Mouse (Mus musculus) MEL-GATA-1-ER (cell line): ENCODE results near the gene Gna15.

Experiments used
- DNase-seq: peaks from one replicate; pipeline ENCODE4 v3.0.0-alpha.2; 2012; ENCODE audit warnings: low read depth; ENCODE audit errors: extremely low read depth

The Gna15 gene

DNA sequence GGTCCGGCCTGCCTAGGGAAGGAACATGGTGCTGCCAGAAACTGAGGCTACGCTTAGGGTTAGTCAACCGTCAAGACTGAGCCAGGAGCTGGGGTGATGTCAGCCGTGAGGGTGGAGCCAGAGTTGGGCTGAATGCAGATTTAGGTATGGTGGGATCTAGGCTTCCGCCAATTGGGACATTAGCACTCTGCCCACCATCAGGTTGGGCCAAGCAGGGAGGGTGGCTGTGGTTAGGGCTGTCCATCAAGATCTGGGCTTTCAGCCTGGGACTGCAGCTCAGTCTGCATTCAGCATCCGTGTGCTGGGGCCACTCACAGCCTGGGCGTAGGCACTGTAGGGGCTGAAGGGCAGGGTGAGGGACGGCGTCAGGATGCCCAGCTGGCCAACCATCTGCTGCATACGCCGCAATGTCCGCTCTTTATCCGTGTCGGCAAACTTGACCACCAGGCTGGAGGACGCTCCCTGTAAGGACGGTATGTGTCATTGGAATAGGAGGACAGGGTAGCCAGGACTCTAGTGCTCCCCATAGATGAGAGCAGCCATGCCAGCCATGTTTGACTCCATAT lies 56.3 kb downstream of the Gna15 start:
- DNase-seq, result no peak

DNA sequence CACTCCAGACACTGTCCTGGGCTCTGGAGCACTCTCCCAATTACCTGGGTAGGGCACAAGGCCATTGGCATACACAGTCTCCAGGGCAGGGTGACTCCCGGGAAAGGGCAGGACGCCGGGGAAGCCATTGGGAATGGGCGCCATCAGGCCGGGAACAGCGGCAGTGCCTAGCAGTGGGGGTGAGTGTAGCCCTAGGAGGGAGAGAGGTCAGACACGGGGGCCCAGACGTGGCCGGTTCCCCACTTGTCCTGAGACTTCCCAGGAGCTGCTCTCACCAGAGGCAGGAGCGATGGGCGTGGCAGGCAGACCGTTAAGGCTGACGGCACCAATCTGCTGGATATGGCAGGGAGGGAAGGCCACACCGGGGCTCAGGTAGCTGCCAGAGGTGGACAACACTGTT lies 57.1 kb downstream of the Gna15 start:
- no peak for DNase-seq

DNA sequence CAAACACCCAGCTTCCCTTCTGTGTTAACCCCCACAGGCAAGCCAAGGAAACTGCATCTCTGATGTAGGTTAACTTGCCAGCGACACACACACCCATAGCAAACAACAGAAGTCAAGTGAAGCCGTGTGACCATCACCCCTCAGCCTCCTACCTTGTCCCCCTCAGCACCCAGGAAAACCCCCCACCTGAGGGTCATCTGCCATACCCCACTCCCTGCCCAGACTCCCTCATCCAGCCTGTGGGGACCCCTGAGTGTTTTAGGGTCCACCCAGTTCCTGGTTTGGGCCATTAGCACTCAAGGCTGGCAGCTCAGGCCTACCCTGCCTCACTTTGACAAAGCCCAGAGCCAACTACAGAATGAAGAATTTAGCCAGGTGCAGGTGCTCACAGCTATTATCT lies 58.0 kb downstream of the Gna15 start:
- no peak for DNase-seq

DNA sequence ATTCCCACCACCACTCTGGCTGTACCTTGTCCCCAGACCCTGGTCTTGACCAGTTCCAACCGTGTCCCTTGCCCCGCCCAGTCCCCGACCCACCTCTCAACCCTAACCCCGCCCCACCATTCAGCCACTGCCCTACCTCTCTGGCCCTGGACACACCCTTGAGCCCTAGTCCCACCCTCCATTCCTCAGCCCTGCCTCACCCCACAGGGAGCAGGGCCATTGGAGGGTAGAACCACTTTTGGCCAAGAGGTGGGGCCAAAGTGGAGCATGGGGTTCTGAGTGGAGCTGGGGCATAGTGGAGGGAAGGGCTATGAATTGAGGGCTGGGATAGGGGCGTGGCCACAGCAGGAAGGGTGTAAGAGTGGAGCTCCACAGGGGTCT lies 58.8 kb downstream of the Gna15 start:
- DNase-seq, result peak; percentile 93

- DNase-seq, result peak; percentile 72
Observed at GRCm38 (mm10) chr10:81464405-81465264, 59.4 kb downstream of the Gna15 start.

DNA sequence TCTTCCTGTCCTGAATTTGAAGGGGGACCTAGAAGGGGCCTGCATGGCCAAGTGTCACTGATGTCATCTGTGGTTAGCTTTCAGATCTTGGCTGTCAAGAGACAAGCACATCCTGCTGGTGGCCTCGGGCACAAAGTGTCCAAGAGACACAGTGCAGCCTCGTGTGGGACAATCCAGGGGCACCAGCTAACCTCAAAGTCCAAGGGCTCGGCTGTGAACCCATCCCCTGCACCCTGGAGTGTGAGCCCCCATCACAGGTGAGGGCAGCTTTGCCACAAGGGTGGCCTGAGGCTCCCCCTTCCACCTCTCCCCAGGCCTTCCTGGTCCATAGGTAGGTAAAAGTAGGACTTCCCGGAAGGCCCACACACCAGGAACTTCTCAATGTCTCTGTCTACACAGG lies 60.5 kb downstream of the Gna15 start:
- DNase-seq, result no peak

DNA sequence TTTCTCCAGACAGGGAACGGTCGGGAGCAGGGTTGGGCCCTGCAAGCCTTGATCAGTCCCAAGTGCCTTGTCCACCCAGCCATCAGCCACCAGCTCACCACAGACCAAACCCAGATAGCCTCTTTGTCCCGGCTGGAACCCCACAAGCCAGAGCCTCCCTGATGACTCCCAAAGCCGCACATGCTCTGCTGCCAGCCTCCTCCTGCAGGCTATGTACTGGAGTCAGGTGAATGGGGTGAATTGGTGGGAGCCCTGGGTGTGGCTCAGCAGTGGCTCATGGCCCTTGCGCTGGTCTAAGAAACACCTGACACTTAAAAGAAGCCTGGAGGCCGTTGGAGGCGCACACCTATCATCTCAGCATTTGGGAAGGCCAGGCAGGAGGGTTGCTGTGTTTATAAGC lies 61.1 kb downstream of the Gna15 start:
- no peak for DNase-seq

GRCm38 (mm10) chr10:81462415-81462804 lies 61.6 kb downstream of the Gna15 start:
- DNase-seq, result no peak

GRCm38 (mm10) chr10:81461673-81462414 lies 62.2 kb downstream of the Gna15 start:
- DNase-seq, result no peak

DNA sequence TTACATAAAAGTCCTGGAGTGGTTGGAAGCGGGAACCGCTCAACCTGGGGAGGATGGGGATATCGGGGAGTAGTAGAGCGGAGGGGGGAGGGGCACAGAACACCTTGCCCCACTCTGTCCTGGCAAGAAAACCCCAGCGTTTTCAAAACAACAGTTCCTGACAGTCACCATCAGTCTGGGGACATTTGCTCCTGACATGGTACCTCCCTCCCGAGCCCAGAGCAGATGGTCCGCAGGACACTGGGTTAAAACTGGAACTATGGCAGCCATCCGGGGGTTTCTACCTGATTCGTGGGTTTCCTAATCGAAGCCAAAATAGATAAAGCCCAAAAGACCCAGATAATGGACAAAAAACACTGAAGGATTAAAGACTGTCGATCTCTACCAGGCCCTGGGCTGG lies 63.1 kb downstream of the Gna15 start:
- DNase-seq, result no peak

GRCm38 (mm10) chr10:81460471-81460870 lies 63.6 kb downstream of the Gna15 start:
- no peak for DNase-seq

DNA sequence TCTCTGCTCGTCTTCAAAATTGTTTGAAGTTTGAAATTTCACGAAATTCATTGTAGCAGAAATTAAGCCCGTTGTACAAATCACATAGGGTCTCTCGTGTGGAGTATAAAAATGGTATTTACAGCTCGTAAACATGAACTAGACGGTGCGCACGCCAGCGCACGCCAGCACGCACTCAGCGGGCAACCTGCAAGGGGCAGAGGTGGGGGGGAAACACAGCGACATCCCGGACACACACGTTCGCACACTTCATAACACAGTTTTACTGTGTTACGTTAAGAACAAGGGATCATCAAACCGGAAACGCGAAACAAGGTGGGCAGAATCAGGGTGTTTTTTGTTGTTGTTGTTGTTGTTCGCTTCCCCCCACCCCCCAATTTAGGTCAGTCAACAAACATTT lies 64.6 kb downstream of the Gna15 start:
- DNase-seq, result no peak

DNA sequence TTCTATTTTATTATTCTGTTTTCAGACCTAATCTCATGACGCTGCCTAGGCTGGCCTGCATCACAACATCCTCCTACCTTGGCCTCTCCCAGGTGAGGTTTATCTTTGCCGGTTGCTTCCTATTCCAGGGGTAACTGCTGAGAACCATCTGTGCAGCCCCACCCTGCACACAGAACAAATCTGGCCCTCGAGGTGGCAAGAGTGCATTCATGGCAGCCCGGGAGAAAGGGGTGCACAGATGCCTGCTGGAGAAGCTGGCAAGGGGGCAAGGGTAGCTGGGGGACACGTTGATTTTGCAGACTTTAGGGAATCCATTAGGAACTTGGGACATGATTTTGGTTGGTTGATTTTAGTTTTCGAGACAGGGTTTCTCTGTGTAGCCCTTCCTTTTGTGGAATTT lies 65.8 kb downstream of the Gna15 start:
- no peak for DNase-seq

GRCm38 (mm10) chr10:81457624-81458023 lies 66.4 kb downstream of the Gna15 start:
- no peak for DNase-seq

DNA sequence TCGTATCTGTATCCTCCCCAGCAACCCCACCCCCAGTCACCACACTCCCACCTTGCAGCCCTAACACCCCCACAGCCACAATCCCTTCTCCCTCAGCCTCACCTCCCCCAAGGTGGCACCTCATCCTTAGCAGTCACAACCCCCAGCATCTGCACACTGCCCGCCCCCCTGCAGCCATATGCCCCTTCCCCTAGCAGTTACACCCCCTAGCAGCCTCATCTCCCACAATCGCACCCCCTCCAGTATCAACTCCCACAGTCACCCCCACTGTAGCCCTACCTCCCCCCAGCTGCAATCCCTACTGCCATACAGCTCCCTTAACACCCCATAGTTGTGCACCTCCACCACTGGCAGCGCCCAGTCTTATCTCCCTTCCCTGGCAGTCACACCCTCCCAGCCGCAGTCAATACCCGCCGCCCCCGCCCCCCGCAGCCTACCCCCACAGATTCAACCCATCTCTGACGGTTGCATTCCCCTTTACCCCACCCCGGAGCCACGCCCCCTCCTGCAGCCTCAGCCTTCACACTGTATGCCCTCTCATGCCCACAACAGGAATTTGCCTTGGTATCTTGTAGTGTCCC lies 67.0 kb downstream of the Gna15 start:
- no peak for DNase-seq

GRCm38 (mm10) chr10:81455181-81455895 lies 68.7 kb downstream of the Gna15 start, which contains the start of gene Nfic:
Gene Nfic (minus strand): TSS chr10:81455635.
- DNase-seq, result no peak

GRCm38 (mm10) chr10:81454106-81454505 lies 69.9 kb downstream of the Gna15 start:
- DNase-seq, result no peak

GRCm38 (mm10) chr10:81452947-81453288 lies 71.1 kb downstream of the Gna15 start:
- no peak for DNase-seq
